Mouse (Mus musculus) mesoderm, embryonic 11.5 days (tissue): ENCODE measurements around the gene Psmb2.

Experiments used
- DNase-seq: peaks from one replicate; pipeline ENCODE4 v3.0.0-alpha.2; 2012; ENCODE audit warnings: low read depth, low spot score

Psmb2 gene

DNA sequence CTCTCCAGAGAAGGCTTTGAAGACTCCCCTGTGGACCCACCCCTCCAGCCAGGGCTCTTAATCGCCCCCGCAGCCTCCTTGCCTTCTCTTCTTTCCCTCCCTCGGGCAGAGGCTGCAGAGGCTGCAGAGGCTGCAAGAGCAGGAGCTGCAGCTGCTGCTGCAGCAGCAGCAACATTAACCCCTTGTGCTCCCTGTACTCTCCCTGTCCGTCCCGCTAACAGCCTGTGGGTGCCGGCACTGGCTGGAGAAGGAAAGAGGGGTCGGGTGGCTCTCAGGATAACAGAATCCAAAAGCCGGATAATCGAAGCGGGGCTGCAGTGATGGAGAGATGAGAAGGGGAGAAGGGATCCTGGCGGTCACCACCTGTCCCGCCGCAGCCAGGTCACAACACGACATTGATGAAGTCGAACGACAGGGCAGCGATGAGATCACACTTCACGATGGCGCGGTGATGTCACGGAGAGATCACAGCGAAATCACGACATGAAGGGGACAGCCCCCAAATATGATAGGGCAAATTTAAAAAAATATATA is 75.2 kb downstream of the Psmb2 start:
- DNase-seq = no peak

- peak; percentile 98 for DNase-seq
Observed at GRCm38 (mm10) chr4:126753268-126754230, 76.1 kb downstream of the Psmb2 start, which contains the start of the genes Ncdn and AU040320. Gene Ncdn, minus strand, starts transcription at chr4:126753438. Gene AU040320, plus strand, starts transcription at chr4:126753544.

- no peak for DNase-seq
Observed at GRCm38 (mm10) chr4:126754231-126754611, 76.8 kb downstream of the Psmb2 start.

- DNase-seq = no peak
Observed at GRCm38 (mm10) chr4:126754736-126755374, 77.4 kb downstream of the Psmb2 start.

- no peak for DNase-seq
Observed at GRCm38 (mm10) chr4:126756766-126757165, 79.3 kb downstream of the Psmb2 start.

- no peak for DNase-seq
Observed at GRCm38 (mm10) chr4:126758299-126758698, 80.9 kb downstream of the Psmb2 start.
